Mouse (Mus musculus) lung, adult 2 months (tissue): Measurements from ENCODE around the gene Orai3.

Experiments used
- CTCF ChIP-seq: fragments of 200-500 bp; IDR thresholded peaks from 2 replicates; pipeline ENCODE4 v1.5.1; 2011; ENCODE audit warnings: mild to moderate bottlenecking, low read length, control low read depth; ENCODE audit not compliant: insufficient read depth
- POLR2A ChIP-seq: fragments of 200-500 bp; IDR thresholded peaks from 2 replicates; pipeline ENCODE4 v1.6.1; 2011; ENCODE audit warnings: low read depth, mild to moderate bottlenecking, control low read depth, low read length, borderline replicate concordance; ENCODE audit errors: extremely low read depth

GRCm38 (mm10) chr7:127811240-127811639, 41.6 kb downstream of the Orai3 start:
- TF ChIP-seq CTCF (no peak), POLR2A (no peak)
